19 mouse cellular contexts compared by ENCODE assay signal in the genomic region with DNA sequence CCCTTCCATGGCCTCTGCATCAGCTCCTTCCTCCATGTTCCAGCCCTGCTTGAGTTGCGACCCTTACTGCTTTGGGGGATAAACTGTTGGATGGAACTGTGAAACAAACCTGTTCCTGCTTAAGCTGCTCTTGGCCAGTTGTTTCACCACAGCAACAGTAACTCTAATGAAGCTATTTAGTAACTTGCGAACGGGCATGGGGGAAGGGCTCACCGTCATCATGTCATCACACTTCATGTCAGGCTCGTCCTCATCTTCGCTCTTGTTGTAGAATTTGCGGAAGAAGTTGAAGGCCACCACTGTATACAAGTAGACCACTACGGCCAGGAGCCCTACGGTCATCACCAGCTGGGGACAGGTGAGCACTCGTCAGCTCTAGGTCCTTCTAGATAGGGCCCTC. TPM values are rescaled to one million over a fixed set of nuclear protein-coding genes. Genes with fewer than 3 reads are reported as not detected.
DNase-seq lines count a peak whose midpoint lies in the region; ATAC-seq and TF ChIP-seq lines count a peak whose summit lies in the region.
"Had no signal": no experiment of that assay in that cellular context is flagged by ENCODE, and none has a peak within 500 bp of the region (broad histone marks: within the 10 kb centered on the region; RNA-seq: fewer than 3 reads in every experiment).

No protein-coding gene starts in this region.

- TF ChIP-seq POLR2A in CH12.LX (IDR thresholded peaks at IDR 0.05; ENCODE audit: low read depth, low read length) = no peak
- no peak for TF ChIP-seq POLR2A in small intestine, adult 2 months (IDR thresholded peaks at IDR 0.05; ENCODE audit: low read depth, low read length)

- TF ChIP-seq CTCF in CH12.LX (conservative IDR thresholded peaks at IDR 0.05 in 1 of 2, IDR thresholded peaks at IDR 0.05 in 1 of 2; ENCODE audit: low read depth in 2 of 2, low read length in 2 of 2) = no peak
- TF ChIP-seq CTCF in small intestine, adult 2 months (IDR thresholded peaks at IDR 0.05; ENCODE audit: extremely low read depth, insufficient read length, insufficient replicate concordance, low read depth, low read length) = no peak

- peaks cover 11 to 32% of the 10 kb centered on the region in 2 experiments for H3K36me3 ChIP-seq in CH12.LX (replicated peaks in 1 of 2; ENCODE audit: control insufficient read depth in 1 of 2, insufficient read depth in 1 of 2, low read length in 1 of 2)
- no peaks in the 10 kb centered on the region for H3K36me3 ChIP-seq in small intestine, adult 2 months (ENCODE audit: control insufficient read depth, insufficient read depth, low read length)
- H3K36me3 ChIP-seq in forebrain, embryonic 16.5 days (ENCODE audit: control insufficient read depth, insufficient read depth) = no peaks in the 10 kb centered on the region
- H3K36me3 ChIP-seq: embryonic facial prominence, embryonic 10.5 days; heart, embryonic 15.5 days; hindbrain, embryonic 15.5 days had no signal

- TF ChIP-seq RAD21 in CH12.LX (IDR thresholded peaks at IDR 0.05; ENCODE audit: low read depth, low read length) = no peak

- peak; percentile 72 for ATAC-seq in megakaryocyte, adult 5-6 weeks (ENCODE audit: poor library complexity, severe bottlenecking)
- no peak for ATAC-seq in forebrain, embryonic 16.5 days
- ATAC-seq: CD4-positive, CD25-positive, alpha-beta regulatory T cell, adult 4 months; forebrain, embryonic 13.5 days; inflammation-experienced regulatory T-cells, adult 6 months had no signal

- DNase-seq in A20 (ENCODE audit: low read depth, low spot score) = peak; percentile 52
- DNase-seq in CH12.LX (ENCODE audit: extremely low read depth) = no peak
- DNase-seq in kidney, postnatal 10 days = no peak
- DNase-seq: adrenal gland, postnatal 10 days; cerebellum, adult 18-20 months; cerebellum, adult 9-11 months; cerebellum, postnatal 36 days; gastrocnemius, postnatal 36 days; heart, adult 2 months had no signal

- H3K27ac ChIP-seq in CH12.LX (ENCODE audit: insufficient read depth, low read depth) = peak overlapping the region; percentile 97
- peak overlapping the region; percentile 43 for H3K27ac ChIP-seq in small intestine, adult 2 months (ENCODE audit: insufficient read depth, low read depth, low read length)
- H3K27ac ChIP-seq in forebrain, embryonic 16.5 days (ENCODE audit: low read length) = no peak overlapping the region
- H3K27ac ChIP-seq: embryonic facial prominence, embryonic 10.5 days; forebrain, embryonic 13.5 days; heart, adult 2 months; heart, embryonic 15.5 days; hindbrain, embryonic 15.5 days had no signal

- no peaks in the 10 kb centered on the region for H3K79me2 ChIP-seq in CH12.LX (replicated peaks; ENCODE audit: control insufficient read depth, extremely low read depth, insufficient read depth, poor library complexity, severe bottlenecking)

- in situ Hi-C loops in CH12.LX (cut with MboI; ENCODE audit: low pct_ligation_motif_present, low pct_unique_long_range_greater_than_20kb, low sequenced_read_pairs) = no loop called here

- H3K4me1 ChIP-seq in CH12.LX (ENCODE audit: control insufficient read depth in 1 of 2, insufficient read depth in 2 of 2) = peaks cover 31 to 61% of the 10 kb centered on the region in 2 experiments
- H3K4me1 ChIP-seq in small intestine, adult 2 months (ENCODE audit: control insufficient read depth, insufficient read depth, insufficient read length, low read length) = no peaks in the 10 kb centered on the region
- H3K4me1 ChIP-seq in forebrain, embryonic 16.5 days (replicated peaks; ENCODE audit: control insufficient read depth, insufficient read depth, low read length) = no peaks in the 10 kb centered on the region
- H3K4me1 ChIP-seq: embryonic facial prominence, embryonic 10.5 days; forebrain, embryonic 13.5 days; heart, embryonic 15.5 days; hindbrain, embryonic 15.5 days had no signal

- no peak overlapping the region for H3K4me2 ChIP-seq in CH12.LX (ENCODE audit: insufficient read depth, low read depth, poor library complexity, severe bottlenecking)
- H3K4me2 ChIP-seq in forebrain, embryonic 16.5 days (ENCODE audit: low read length) = no peak overlapping the region
- H3K4me2 ChIP-seq: forebrain, embryonic 13.5 days; heart, embryonic 11.5 days; heart, embryonic 15.5 days; hindbrain, embryonic 15.5 days had no signal

- H3K9me3 ChIP-seq in CH12.LX (replicated peaks; ENCODE audit: low read length) = peaks cover 5% of the 10 kb centered on the region
- no peaks in the 10 kb centered on the region for H3K9me3 ChIP-seq in forebrain, embryonic 16.5 days (ENCODE audit: control insufficient read depth, low read length)
- H3K9me3 ChIP-seq: embryonic facial prominence, embryonic 10.5 days; forebrain, embryonic 13.5 days; heart, embryonic 15.5 days; hindbrain, embryonic 15.5 days had no signal

- TF ChIP-seq EP300 in CH12.LX (IDR thresholded peaks at IDR 0.05; ENCODE audit: low read length) = no peak

- no peaks in the 10 kb centered on the region for H3K27me3 ChIP-seq in CH12.LX (replicated peaks)
- no peaks in the 10 kb centered on the region for H3K27me3 ChIP-seq in small intestine, adult 2 months (ENCODE audit: control insufficient read depth, insufficient read depth, low read length)
- H3K27me3 ChIP-seq in forebrain, embryonic 16.5 days (replicated peaks; ENCODE audit: control insufficient read depth, insufficient read depth, low read length) = no peaks in the 10 kb centered on the region
- H3K27me3 ChIP-seq: forebrain, embryonic 13.5 days; heart, embryonic 15.5 days; hindbrain, embryonic 15.5 days had no signal

- dilution Hi-C loops in CH12.LX (cut with MboI; ENCODE audit: extremely low pct_ligation_motif_present, extremely low pct_unique_long_range_greater_than_20kb, low sequenced_read_pairs) = no loop called here

- H3K4me3 ChIP-seq in CH12.LX (replicated peaks in 1 of 3; ENCODE audit: low read depth in 2 of 3, low read length in 2 of 3, poor library complexity in 1 of 3) = peak overlapping the region in 2 of 3 experiments; percentile 9 to 30
- no peak overlapping the region for H3K4me3 ChIP-seq in small intestine, adult 2 months (ENCODE audit: low read depth, low read length)
- H3K4me3 ChIP-seq in forebrain, embryonic 16.5 days (replicated peaks; ENCODE audit: low read length) = no peak overlapping the region
- H3K4me3 ChIP-seq: embryonic facial prominence, embryonic 10.5 days; forebrain, embryonic 13.5 days; heart, adult 2 months; heart, embryonic 15.5 days; hindbrain, embryonic 15.5 days had no signal

- WGBS in small intestine, adult 2 months = 89% methylated on average over 10 of the region's 10 CpGs
- WGBS in forebrain, embryonic 16.5 days = 92% methylated on average over 10 of the region's 10 CpGs

- no peak overlapping the region for H3K9ac ChIP-seq in CH12.LX (ENCODE audit: insufficient read depth, low read depth)
- no peak overlapping the region for H3K9ac ChIP-seq in forebrain, embryonic 16.5 days (replicated peaks; ENCODE audit: low read depth, low read length)
- H3K9ac ChIP-seq: forebrain, embryonic 13.5 days; heart, embryonic 15.5 days; hindbrain, embryonic 15.5 days had no signal

TF ChIP-seq in CH12.LX, 34 proteins besides CTCF, POLR2A, EP300 and RAD21:
- TF ChIP-seq RCOR1 (conservative IDR thresholded peaks at IDR 0.05; ENCODE audit: low read depth, low read length) = no peak
- 0 out of 2 replicates have a peak, but pooled peaks have one; percentile 9 for TF ChIP-seq MAX (IDR thresholded peaks at IDR 0.05; ENCODE audit: low read length)

RNA-seq across cellular contexts. Expression of a gene that starts 26.3 kb away (rescaled TPM):
- total RNA-seq in CH12.LX (2012; rRNA removed) = 183 and 195 TPM in 2 replicates
- 112 and 114 TPM in 2 replicates for total RNA-seq in CH12.LX (2014; rRNA removed)
- polyA plus RNA-seq in CH12.LX (2012; ENCODE audit: insufficient read length, low read depth) = 395 and 401 TPM in 2 replicates
- total RNA-seq in megakaryocyte, adult 5-6 weeks (2015) = 53.8 and 54.4 TPM in 2 replicates
- total RNA-seq in megakaryocyte, adult 5-6 weeks (2017) = 44.2 and 60.4 TPM in 2 replicates
- polyA plus RNA-seq in small intestine, adult 2 months (2012; rRNA removed) = 11.1 and 21.3 TPM in 2 replicates
- 6.7 and 10.0 TPM in 2 replicates for polyA plus RNA-seq in forebrain, embryonic 16.5 days (2015; fragmentation: Nextera tagmentation; extraction: Ambion mirVana)

RNA-seq across cellular contexts. Expression of a gene that starts 26.5 kb away (rescaled TPM):
- total RNA-seq in CH12.LX (2012; rRNA removed) (513 and 551 TPM in 2 replicates), CH12.LX (2014; rRNA removed) (595 and 658 TPM in 2 replicates)
- 580 and 584 TPM in 2 replicates for polyA plus RNA-seq in CH12.LX (2012; ENCODE audit: insufficient read length, low read depth)
- 216 and 241 TPM in 2 replicates for total RNA-seq in megakaryocyte, adult 5-6 weeks (2015)
- total RNA-seq in megakaryocyte, adult 5-6 weeks (2017) = 340 and 348 TPM in 2 replicates
- polyA plus RNA-seq in small intestine, adult 2 months (2012; rRNA removed) = 135 and 169 TPM in 2 replicates
- polyA plus RNA-seq in forebrain, embryonic 16.5 days (2015; fragmentation: Nextera tagmentation; extraction: Ambion mirVana) = 296 and 297 TPM in 2 replicates

RNA-seq across cellular contexts. Expression of a gene that starts 46.0 kb away (rescaled TPM):
- total RNA-seq in CH12.LX (2012; rRNA removed) = 62.9 and 63.4 TPM in 2 replicates
- total RNA-seq in CH12.LX (2014; rRNA removed) = 45.9 and 56.9 TPM in 2 replicates
- polyA plus RNA-seq in CH12.LX (2012; ENCODE audit: insufficient read length, low read depth) = 127 and 145 TPM in 2 replicates
- total RNA-seq in megakaryocyte, adult 5-6 weeks (2015) = 82.5 and 87.8 TPM in 2 replicates
- total RNA-seq in megakaryocyte, adult 5-6 weeks (2017) = 44.7 and 55.1 TPM in 2 replicates
- 506 and 1,069 TPM in 2 replicates for polyA plus RNA-seq in small intestine, adult 2 months (2012; rRNA removed)
- 150 and 155 TPM in 2 replicates for polyA plus RNA-seq in forebrain, embryonic 16.5 days (2015; fragmentation: Nextera tagmentation; extraction: Ambion mirVana)

Comparison
In these comparisons a context has a peak if more than half of its experiments do, and no peak if none do; other contexts are left out.
1. H3K4me3 ChIP-seq: peak in CH12.LX (2 of 3); none in small intestine, adult 2 months (single experiment) and forebrain, embryonic 16.5 days (single experiment).
2. RNA of a gene that starts 26.3 kb away (polyA plus RNA-seq): 395 to 401 TPM in CH12.LX; 11.1 to 21.3 TPM in small intestine, adult 2 months and 6.7 to 10.0 TPM in forebrain, embryonic 16.5 days; every median in the first group is over 10 times any median in the second.